Mouse (Mus musculus): ENCODE measurements around the gene Gm26897. TPM values are rescaled to one million over a fixed set of nuclear protein-coding genes. Genes with fewer than 3 reads are reported as not detected.

The Gm26897 gene
- polyA plus RNA-seq (2017; shearing (Covaris generic)), result not detected

GRCm38 (mm10) chr5:111733851-111734250 lies at the start of gene Gm26897:
Gene Gm26897, plus strand, starts transcription at chr5:111733924.

